Mouse (Mus musculus): ENCODE results near the gene Gm7138. TPM values are rescaled to one million over a fixed set of nuclear protein-coding genes. Genes with fewer than 3 reads are reported as not detected.

The Gm7138 gene
- polyA plus RNA-seq, 1 experiment from 2014 or later = not detected

Other genes with a start within 250 kb of the Gm7138 start
- gene Itgb2, start 246.7 kb downstream of the Gm7138 start, polyA plus RNA-seq (2015; fragmentation: Nextera tagmentation; extraction: Ambion mirVana) = 6.7 and 8.3 TPM in 2 replicates
- 210 and 244 TPM in 2 replicates for gene Pttg1ip, start 195.2 kb downstream of the Gm7138 start, polyA plus RNA-seq (2015; fragmentation: Nextera tagmentation; extraction: Ambion mirVana)
- 324 and 327 TPM in 2 replicates for gene Sumo3, start 170.8 kb downstream of the Gm7138 start, polyA plus RNA-seq (2015; fragmentation: Nextera tagmentation; extraction: Ambion mirVana)
- gene Gm49325, start 170.7 kb downstream of the Gm7138 start, polyA plus RNA-seq (2015; fragmentation: Nextera tagmentation; extraction: Ambion mirVana) = 4.4 and 10.1 TPM in 2 replicates
- gene Ube2g2, start 154.7 kb downstream of the Gm7138 start, polyA plus RNA-seq (2015; fragmentation: Nextera tagmentation; extraction: Ambion mirVana) = 78.0 and 82.4 TPM in 2 replicates
- 0.96 and 1.5 TPM in 2 replicates for gene Tspear, start 90.4 kb downstream of the Gm7138 start, polyA plus RNA-seq (2015; fragmentation: Nextera tagmentation; extraction: Ambion mirVana)
- not detected in 2 replicates for gene Gm19402, start 86.2 kb downstream of the Gm7138 start, polyA plus RNA-seq (2015; fragmentation: Nextera tagmentation; extraction: Ambion mirVana)
- not detected in 2 replicates for gene Gm9508, start 79.7 kb downstream of the Gm7138 start, polyA plus RNA-seq (2015; fragmentation: Nextera tagmentation; extraction: Ambion mirVana)
- not detected in 2 replicates for gene Gm10272, start 70.3 kb downstream of the Gm7138 start, polyA plus RNA-seq (2015; fragmentation: Nextera tagmentation; extraction: Ambion mirVana)
- 0.27 TPM in 1 of 2 replicates, not detected in the other for gene Gm10024, start 65.5 kb downstream of the Gm7138 start, polyA plus RNA-seq (2015; fragmentation: Nextera tagmentation; extraction: Ambion mirVana)
- not detected in 2 replicates for gene Gm10142, start 61.1 kb downstream of the Gm7138 start, polyA plus RNA-seq (2015; fragmentation: Nextera tagmentation; extraction: Ambion mirVana)
- gene Krtap12-1, start 56.3 kb downstream of the Gm7138 start, polyA plus RNA-seq (2015; fragmentation: Nextera tagmentation; extraction: Ambion mirVana) = not detected in 2 replicates
- gene Gm10100, start 50.5 kb downstream of the Gm7138 start, polyA plus RNA-seq (2015; fragmentation: Nextera tagmentation; extraction: Ambion mirVana) = not detected in 2 replicates
- gene Gm18596, start 34.3 kb downstream of the Gm7138 start, polyA plus RNA-seq (2015; fragmentation: Nextera tagmentation; extraction: Ambion mirVana) = not detected in 2 replicates
- not detected in 2 replicates for gene Gm9736, start 25.6 kb downstream of the Gm7138 start, polyA plus RNA-seq (2015; fragmentation: Nextera tagmentation; extraction: Ambion mirVana)
- not detected in 2 replicates for gene Gm3233, start 17.3 kb downstream of the Gm7138 start, polyA plus RNA-seq (2015; fragmentation: Nextera tagmentation; extraction: Ambion mirVana)
- not detected in 2 replicates for gene Gm3238, start 5.6 kb downstream of the Gm7138 start, polyA plus RNA-seq (2015; fragmentation: Nextera tagmentation; extraction: Ambion mirVana)
- not detected in 2 replicates for gene Gm3250, start 5.6 kb upstream of the Gm7138 start, polyA plus RNA-seq (2015; fragmentation: Nextera tagmentation; extraction: Ambion mirVana)
- not detected in 2 replicates for gene Gm7137, start 11.3 kb upstream of the Gm7138 start, polyA plus RNA-seq (2015; fragmentation: Nextera tagmentation; extraction: Ambion mirVana)
- gene Gm9639, start 18.1 kb upstream of the Gm7138 start, polyA plus RNA-seq (2015; fragmentation: Nextera tagmentation; extraction: Ambion mirVana) = not detected in 2 replicates
- not detected in 2 replicates for gene Gm19668, start 22.2 kb upstream of the Gm7138 start, polyA plus RNA-seq (2015; fragmentation: Nextera tagmentation; extraction: Ambion mirVana)
- gene Gm9507, start 34.9 kb upstream of the Gm7138 start, polyA plus RNA-seq (2015; fragmentation: Nextera tagmentation; extraction: Ambion mirVana) = not detected in 2 replicates
- not detected in 2 replicates for gene Gm2696, start 37.7 kb upstream of the Gm7138 start, polyA plus RNA-seq (2015; fragmentation: Nextera tagmentation; extraction: Ambion mirVana)
- not detected in 2 replicates for gene Krtap10-4, start 50.2 kb upstream of the Gm7138 start, polyA plus RNA-seq (2015; fragmentation: Nextera tagmentation; extraction: Ambion mirVana)
- gene Krtap10-10, start 59.0 kb upstream of the Gm7138 start, polyA plus RNA-seq (2015; fragmentation: Nextera tagmentation; extraction: Ambion mirVana) = not detected in 2 replicates
- gene Gm36176, start 69.9 kb upstream of the Gm7138 start, polyA plus RNA-seq (2015; fragmentation: Nextera tagmentation; extraction: Ambion mirVana) = not detected in 2 replicates
- gene Gm10318, start 75.9 kb upstream of the Gm7138 start, polyA plus RNA-seq (2015; fragmentation: Nextera tagmentation; extraction: Ambion mirVana) = not detected in 2 replicates
- not detected in 2 replicates for gene Gm3285, start 85.0 kb upstream of the Gm7138 start, polyA plus RNA-seq (2015; fragmentation: Nextera tagmentation; extraction: Ambion mirVana)
- 5.8 and 6.7 TPM in 2 replicates for gene Lrrc3, start 125.6 kb upstream of the Gm7138 start, polyA plus RNA-seq (2015; fragmentation: Nextera tagmentation; extraction: Ambion mirVana)
- 1.1 and 1.5 TPM in 2 replicates for gene Trpm2, start 193.6 kb upstream of the Gm7138 start, polyA plus RNA-seq (2015; fragmentation: Nextera tagmentation; extraction: Ambion mirVana)
- gene 1810043G02Rik, start 201.6 kb upstream of the Gm7138 start, polyA plus RNA-seq (2015; fragmentation: Nextera tagmentation; extraction: Ambion mirVana) = 24.8 and 25.2 TPM in 2 replicates
- 195 and 225 TPM in 2 replicates for gene Pfkl, start 233.1 kb upstream of the Gm7138 start, polyA plus RNA-seq (2015; fragmentation: Nextera tagmentation; extraction: Ambion mirVana)

Measured in stomach, embryonic 16.5 days (tissue).